Mouse (Mus musculus) adrenal gland, adult 18-20 months (tissue): ENCODE data around the gene 4930524B15Rik. TPM values are rescaled to one million over a fixed set of nuclear protein-coding genes. Genes with fewer than 3 reads are reported as not detected.
A peak's percentile ranks its signal among the peaks of the same experiment; 100 is the strongest.
"Not testable (repeated sequence)": the region's sequence is repeated elsewhere in the genome, so short reads cannot be mapped to it uniquely, and the experiment has no call there.

Experiments
- DNase-seq, 2 experiments: peaks; one replicate each; pipeline ENCODE4 v3.0.0; 2021 to 2022; ENCODE audit warnings: low spot score in 2 of 2
- total RNA-seq, 2 experiments: library from RNA; stranded (reverse); gene quantifications; 1 replicate in 1 of 2; 2 replicates in 1 of 2; pipeline ENCODE4 v1.2.3; 2021

4930524B15Rik gene
- total RNA-seq, 2 experiments from 2014 or later, result not detected

- DNase-seq, result no peak
These were observed 17.9 kb downstream of the 4930524B15Rik start for GRCm38 (mm10) chr11:31983249-31983648.

GRCm38 (mm10) chr11:31984786-31985185 is 19.4 kb downstream of the 4930524B15Rik start:
- no peak for DNase-seq

GRCm38 (mm10) chr11:31992535-31992934 is 27.1 kb downstream of the 4930524B15Rik start:
- DNase-seq, result no peak

- no peak for DNase-seq
These were observed 34.3 kb downstream of the 4930524B15Rik start for GRCm38 (mm10) chr11:31999716-32000115.

GRCm38 (mm10) chr11:32000281-32000680 is 34.9 kb downstream of the 4930524B15Rik start, which contains the start of gene Nsg2:
TSS of gene Nsg2 (plus strand) at chr11:32000463.
- DNase-seq, result peak; percentile 46 to 56

- no peak for DNase-seq
These were observed 36.0 kb downstream of the 4930524B15Rik start for GRCm38 (mm10) chr11:32001181-32001910.

GRCm38 (mm10) chr11:32002670-32003072 is 37.3 kb downstream of the 4930524B15Rik start:
- DNase-seq, result no peak

GRCm38 (mm10) chr11:32008049-32008448 is 42.7 kb downstream of the 4930524B15Rik start:
- DNase-seq, result not testable (repeated sequence)

- DNase-seq, result no peak
These were observed 43.5 kb downstream of the 4930524B15Rik start for GRCm38 (mm10) chr11:32008852-32009251.

GRCm38 (mm10) chr11:32009961-32010662 is 44.7 kb downstream of the 4930524B15Rik start:
- no peak for DNase-seq

GRCm38 (mm10) chr11:32010663-32010970 is 45.2 kb downstream of the 4930524B15Rik start:
- DNase-seq, result no peak

GRCm38 (mm10) chr11:32011867-32012603 is 46.6 kb downstream of the 4930524B15Rik start:
- DNase-seq, result no peak

GRCm38 (mm10) chr11:32013014-32013427 is 47.6 kb downstream of the 4930524B15Rik start:
- no peak for DNase-seq

- no peak for DNase-seq
These were observed 48.2 kb downstream of the 4930524B15Rik start for GRCm38 (mm10) chr11:32013561-32013960.

- DNase-seq, result no peak
These were observed 52.8 kb downstream of the 4930524B15Rik start for GRCm38 (mm10) chr11:32018201-32018600.

- peak; percentile 17 to 25 for DNase-seq
These were observed 54.9 kb downstream of the 4930524B15Rik start for GRCm38 (mm10) chr11:32020031-32020965.

- no peak for DNase-seq
These were observed 61.2 kb downstream of the 4930524B15Rik start for GRCm38 (mm10) chr11:32026634-32027033.

- DNase-seq, result no peak
These were observed 62.3 kb downstream of the 4930524B15Rik start for GRCm38 (mm10) chr11:32027474-32028342.

GRCm38 (mm10) chr11:32028605-32029004 is 63.2 kb downstream of the 4930524B15Rik start:
- no peak for DNase-seq
